Mouse (Mus musculus) brain, embryonic 14.5 days (tissue): ENCODE measurements around the gene Nubp1.

Source experiments
- CTCF ChIP-seq: fragments of 200-500 bp; IDR thresholded peaks from 2 replicates; pipeline ENCODE4 v1.5.1; 2012; ENCODE audit warnings: inconsistent platforms, mild to moderate bottlenecking, moderate library complexity, borderline replicate concordance; ENCODE audit not compliant: insufficient read depth, insufficient read length; ENCODE audit errors: extremely low read depth
- POLR2A ChIP-seq: fragments of 200-500 bp; IDR thresholded peaks from 2 replicates; pipeline ENCODE4 v1.6.1; 2012; ENCODE audit warnings: mild to moderate bottlenecking, inconsistent platforms, borderline replicate concordance; ENCODE audit not compliant: poor library complexity, insufficient read depth, insufficient read length, severe bottlenecking; ENCODE audit errors: extremely low read depth

- TF ChIP-seq CTCF: no peak
- no peak for TF ChIP-seq POLR2A
Measured at GRCm38 (mm10) chr16:10365796-10366195, 46.0 kb upstream of the Nubp1 start.
